Mouse (Mus musculus): ENCODE results near the gene Preb. TPM values are rescaled to one million over a fixed set of nuclear protein-coding genes. Genes with fewer than 3 reads are reported as not detected.

Gene Preb
- total and polyA plus RNA-seq, 3 experiments: 87.3 to 145 (median 96.5) TPM

- in situ Hi-C loops (cut with MboI; ENCODE audit: low pct_ligation_motif_present, low pct_unique_long_range_greater_than_20kb, low sequenced_read_pairs): no loop called here
Measured at GRCm38 (mm10) chr5:30957891-30958290, 2.3 kb downstream of the Preb start.

DNA sequence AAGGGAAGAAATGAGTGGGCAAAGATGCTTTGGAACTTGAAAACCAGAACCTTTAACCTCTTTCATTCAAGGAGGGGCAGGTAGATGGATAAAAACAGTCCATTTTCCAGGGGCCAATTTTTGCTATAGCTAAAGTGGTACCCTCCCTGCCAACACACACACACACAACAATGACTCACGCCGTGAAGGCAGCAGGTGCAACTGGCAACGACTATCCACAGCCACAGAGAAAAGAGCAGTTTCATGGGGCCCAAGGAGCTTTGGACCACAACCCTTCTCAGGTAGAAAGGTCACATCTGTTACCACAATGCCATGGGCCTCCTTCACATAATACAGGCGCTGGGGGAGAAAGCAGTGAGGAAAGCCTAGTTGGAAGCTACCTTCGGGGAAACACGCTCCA is 4.4 kb downstream of the Preb start:
- dilution Hi-C loops (cut with MboI; ENCODE audit: extremely low pct_ligation_motif_present, extremely low pct_unique_long_range_greater_than_20kb, low sequenced_read_pairs): no loop called here
- in situ Hi-C loops (cut with MboI; ENCODE audit: low pct_ligation_motif_present, low pct_unique_long_range_greater_than_20kb, low sequenced_read_pairs): no loop called here

More at GRCm38 (mm10) chr5:30957891-30958290, 2.3 kb downstream of the Preb start:
- Histone ChIP-seq H3K36me3 (replicated peaks in 1 of 2; ENCODE audit: control insufficient read depth in 1 of 2, insufficient read depth in 1 of 2, low read length in 1 of 2) (peaks cover 48 to 52% of the 10 kb centered on the region in 2 experiments), H3K4me2 (ENCODE audit: insufficient read depth, low read depth, poor library complexity, severe bottlenecking) (no peak overlapping the region), H3K9ac (ENCODE audit: insufficient read depth, low read depth) (no peak overlapping the region), H3K27me3 (replicated peaks) (no peaks in the 10 kb centered on the region), H3K4me3 (replicated peaks in 1 of 3; ENCODE audit: low read depth in 2 of 3, low read length in 2 of 3, poor library complexity in 1 of 3) (peak overlapping the region in 1 of 3 experiments; percentile 14), H3K9me3 (replicated peaks; ENCODE audit: low read length) (peaks cover 5% of the 10 kb centered on the region), H3K4me1 (ENCODE audit: control insufficient read depth in 1 of 2, insufficient read depth in 2 of 2) (peaks cover 14 to 35% of the 10 kb centered on the region in 2 experiments), H3K79me2 (replicated peaks; ENCODE audit: control insufficient read depth, extremely low read depth, insufficient read depth, poor library complexity, severe bottlenecking) (peaks cover 18% of the 10 kb centered on the region), H3K27ac (ENCODE audit: insufficient read depth, low read depth) (no peak overlapping the region)
- dilution Hi-C loops (cut with MboI; ENCODE audit: extremely low pct_ligation_motif_present, extremely low pct_unique_long_range_greater_than_20kb, low sequenced_read_pairs): no loop called here
- no peak for TF ChIP-seq EP300 (IDR thresholded peaks at IDR 0.05; ENCODE audit: low read length)
- no peak for DNase-seq (ENCODE audit: extremely low read depth)

GRCm38 (mm10) chr5:30954556-30954955 is 5.6 kb downstream of the Preb start:
- dilution Hi-C loops (cut with MboI; ENCODE audit: extremely low pct_ligation_motif_present, extremely low pct_unique_long_range_greater_than_20kb, low sequenced_read_pairs): no loop called here
- Histone ChIP-seq H3K79me2 (replicated peaks; ENCODE audit: control insufficient read depth, extremely low read depth, insufficient read depth, poor library complexity, severe bottlenecking) (peaks cover 16% of the 10 kb centered on the region), H3K27me3 (replicated peaks) (peaks cover under 1% of the 10 kb centered on the region), H3K36me3 (replicated peaks in 1 of 2; ENCODE audit: control insufficient read depth in 1 of 2, insufficient read depth in 1 of 2, low read length in 1 of 2) (peaks cover 53 to 66% of the 10 kb centered on the region in 2 experiments), H3K27ac (ENCODE audit: insufficient read depth, low read depth) (no peak overlapping the region), H3K4me3 (replicated peaks in 1 of 3; ENCODE audit: low read depth in 2 of 3, low read length in 2 of 3, poor library complexity in 1 of 3) (no peak overlapping the region), H3K9ac (ENCODE audit: insufficient read depth, low read depth) (no peak overlapping the region), H3K4me1 (ENCODE audit: control insufficient read depth in 1 of 2, insufficient read depth in 2 of 2) (peaks cover 10 to 34% of the 10 kb centered on the region in 2 experiments), H3K9me3 (replicated peaks; ENCODE audit: low read length) (peaks cover 5% of the 10 kb centered on the region), H3K4me2 (ENCODE audit: insufficient read depth, low read depth, poor library complexity, severe bottlenecking) (no peak overlapping the region)
- in situ Hi-C loops (cut with MboI; ENCODE audit: low pct_ligation_motif_present, low pct_unique_long_range_greater_than_20kb, low sequenced_read_pairs): no loop called here
- no peak for TF ChIP-seq TCF12 (IDR thresholded peaks at IDR 0.05; ENCODE audit: low read depth, low read length)
- TF ChIP-seq POLR2A (IDR thresholded peaks at IDR 0.05; ENCODE audit: low read depth, low read length): peak; percentile 28; the same call in 1 of the 2 replicates
- TF ChIP-seq UBTF (IDR thresholded peaks at IDR 0.05; ENCODE audit: low read depth, low read length): no peak
- TF ChIP-seq IRF4 (IDR thresholded peaks at IDR 0.05; ENCODE audit: low read depth, low read length): no peak
- DNase-seq (ENCODE audit: extremely low read depth): no peak

More for the DNA sequence above, 4.4 kb downstream of the Preb start:
- Histone ChIP-seq H3K36me3 (replicated peaks in 1 of 2; ENCODE audit: control insufficient read depth in 1 of 2, insufficient read depth in 1 of 2, low read length in 1 of 2) (peaks cover 53 to 66% of the 10 kb centered on the region in 2 experiments), H3K4me1 (ENCODE audit: control insufficient read depth in 1 of 2, insufficient read depth in 2 of 2) (peaks cover 10 to 33% of the 10 kb centered on the region in 2 experiments), H3K4me2 (ENCODE audit: insufficient read depth, low read depth, poor library complexity, severe bottlenecking) (no peak overlapping the region), H3K27me3 (replicated peaks) (no peaks in the 10 kb centered on the region), H3K9me3 (replicated peaks; ENCODE audit: low read length) (peaks cover 5% of the 10 kb centered on the region), H3K27ac (ENCODE audit: insufficient read depth, low read depth) (no peak overlapping the region), H3K4me3 (replicated peaks in 1 of 3; ENCODE audit: low read depth in 2 of 3, low read length in 2 of 3, poor library complexity in 1 of 3) (no peak overlapping the region), H3K9ac (ENCODE audit: insufficient read depth, low read depth) (no peak overlapping the region), H3K79me2 (replicated peaks; ENCODE audit: control insufficient read depth, extremely low read depth, insufficient read depth, poor library complexity, severe bottlenecking) (peaks cover 18% of the 10 kb centered on the region)
- no peak for TF ChIP-seq MYC (IDR thresholded peaks at IDR 0.05; ENCODE audit: low read depth, low read length)
- TF ChIP-seq EP300 (IDR thresholded peaks at IDR 0.05; ENCODE audit: low read length): no peak
- TF ChIP-seq SIN3A (IDR thresholded peaks at IDR 0.05; ENCODE audit: low read length): no peak
- TF ChIP-seq SMC3 (IDR thresholded peaks at IDR 0.05; ENCODE audit: low read depth, low read length): no peak
- TF ChIP-seq POLR2AphosphoS2 (IDR thresholded peaks at IDR 0.05; ENCODE audit: low read depth, low read length): no peak
- no peak for TF ChIP-seq HCFC1 (IDR thresholded peaks at IDR 0.05; ENCODE audit: low read depth, low read length)
- TF ChIP-seq POLR2A (IDR thresholded peaks at IDR 0.05; ENCODE audit: low read depth, low read length): no peak
- no peak for TF ChIP-seq MXI1 (IDR thresholded peaks at IDR 0.05; ENCODE audit: low read depth, low read length)
- TF ChIP-seq TBP (conservative IDR thresholded peaks at IDR 0.05; ENCODE audit: low read depth, low read length): no peak
- TF ChIP-seq BHLHE40 (IDR thresholded peaks at IDR 0.05; ENCODE audit: low read depth, low read length): no peak
- no peak for TF ChIP-seq TCF12 (IDR thresholded peaks at IDR 0.05; ENCODE audit: low read depth, low read length)
- no peak for TF ChIP-seq ETS1 (conservative IDR thresholded peaks at IDR 0.05; ENCODE audit: low read depth, low read length)
- TF ChIP-seq UBTF (IDR thresholded peaks at IDR 0.05; ENCODE audit: low read depth, low read length): no peak
- no peak for TF ChIP-seq NRF1 (IDR thresholded peaks at IDR 0.05; ENCODE audit: low read depth, low read length)
- no peak for TF ChIP-seq E2F4 (IDR thresholded peaks at IDR 0.05; ENCODE audit: insufficient replicate concordance, low read depth, low read length)
- no peak for TF ChIP-seq MAZ (IDR thresholded peaks at IDR 0.05; ENCODE audit: low read depth, low read length)
- TF ChIP-seq GABPA (IDR thresholded peaks at IDR 0.05; ENCODE audit: insufficient replicate concordance, low read depth, low read length): no peak
- no peak for TF ChIP-seq RCOR1 (conservative IDR thresholded peaks at IDR 0.05; ENCODE audit: low read depth, low read length)
- DNase-seq (ENCODE audit: extremely low read depth): no peak

All from CH12.LX (cell line).